Mouse (Mus musculus): Measurements from ENCODE around the gene Kctd20. TPM values are rescaled to one million over a fixed set of nuclear protein-coding genes. Genes with fewer than 3 reads are reported as not detected.

Gene Kctd20
- total RNA-seq, 2 experiments from 2014 or later, result 59.5 to 62.6 TPM

DNA sequence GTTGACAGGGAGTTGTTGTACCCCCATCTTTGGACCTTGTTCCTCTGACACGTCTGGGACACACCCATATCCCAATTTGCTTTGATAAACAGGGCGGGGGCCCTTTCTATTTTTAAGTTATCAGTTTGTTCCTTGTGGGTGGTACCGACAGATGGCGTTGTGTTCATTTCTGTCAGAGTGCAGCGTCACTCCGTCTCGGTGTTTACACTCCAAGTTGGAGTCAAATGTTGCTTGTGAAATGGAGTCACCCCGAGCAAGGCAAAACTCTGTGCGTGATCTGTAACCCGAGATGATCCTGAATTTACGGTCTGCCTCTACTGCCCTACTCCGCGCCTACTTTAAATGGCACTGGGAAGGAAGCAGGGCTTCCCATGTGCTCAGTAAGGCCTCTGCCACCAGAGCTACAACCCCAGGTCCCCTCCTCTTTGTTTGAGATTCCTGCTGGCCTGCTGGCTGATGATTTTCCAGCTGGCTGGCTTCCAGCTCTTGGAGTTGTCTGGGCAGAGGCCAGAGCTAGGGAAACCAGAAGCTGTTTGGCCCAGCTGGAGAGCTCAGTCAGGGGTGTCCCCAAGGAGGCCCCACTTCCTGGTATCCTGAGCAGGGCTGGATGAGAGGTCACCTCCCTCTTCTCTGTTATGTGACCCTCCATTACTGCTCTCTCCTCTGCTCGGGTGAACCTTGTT lies 21.2 kb upstream of the Kctd20 start:
- DNase-seq, result peak; percentile 94 to 98
- intact Hi-C loops (cut with DNase I), result no loop called here

DNA sequence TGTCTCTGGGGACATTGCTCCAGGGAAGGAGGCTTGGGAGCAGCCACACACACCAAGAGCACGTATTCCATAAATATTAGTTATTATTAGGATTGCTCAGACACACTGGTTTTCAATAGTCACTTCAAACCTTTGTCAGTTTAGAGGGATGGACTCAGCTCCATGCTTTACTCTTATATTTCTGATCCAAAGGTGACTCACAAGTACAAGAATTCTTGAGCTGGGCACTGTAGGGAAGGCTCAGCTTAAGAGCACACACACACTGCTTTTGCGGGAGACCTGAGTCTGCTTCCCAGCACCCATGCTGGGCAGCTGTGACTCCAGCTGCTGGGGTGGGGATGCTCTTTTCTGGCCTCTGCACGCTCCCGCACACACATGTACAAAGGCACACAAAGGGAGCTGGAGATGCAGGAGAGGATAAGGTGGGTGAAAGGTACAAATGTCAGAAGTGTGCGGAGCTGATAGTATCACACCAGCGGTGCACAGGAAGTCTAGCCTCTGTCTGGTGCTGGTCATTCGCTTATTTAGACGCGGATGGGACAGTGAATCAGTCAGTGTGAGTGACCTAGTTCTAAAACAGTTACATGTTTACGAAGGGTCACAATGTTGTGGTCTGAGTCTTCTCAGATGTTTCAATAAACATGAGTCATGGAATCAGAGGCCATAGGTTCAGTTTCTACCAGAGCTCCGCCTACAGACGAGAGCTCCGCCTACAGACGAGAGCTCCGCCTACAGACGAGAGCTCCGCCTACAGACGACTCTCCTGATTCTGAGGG lies 20.1 kb upstream of the Kctd20 start:
- DNase-seq, result no peak
- intact Hi-C loops (cut with DNase I), result no loop called here

DNA sequence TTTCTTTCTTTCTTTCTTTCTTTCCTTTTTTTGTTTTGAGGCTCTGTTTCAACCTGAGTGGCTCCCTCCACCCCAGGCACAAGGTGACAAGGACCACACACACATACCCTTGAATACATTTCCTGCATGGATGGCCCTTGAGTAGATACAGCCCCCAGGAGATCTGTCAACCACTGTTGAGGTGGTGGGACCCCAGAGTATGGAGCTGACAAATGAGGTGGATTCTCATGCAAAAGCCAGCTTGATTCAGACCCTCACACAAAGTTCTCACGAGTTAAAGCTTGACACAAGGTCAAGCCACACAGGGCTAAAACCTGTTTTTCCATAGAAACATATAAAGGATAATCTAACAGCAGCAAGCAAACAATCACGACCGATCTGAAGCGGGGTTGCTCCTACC lies 19.5 kb upstream of the Kctd20 start:
- intact Hi-C loops (cut with DNase I), result no loop called here
- no peak for DNase-seq

DNA sequence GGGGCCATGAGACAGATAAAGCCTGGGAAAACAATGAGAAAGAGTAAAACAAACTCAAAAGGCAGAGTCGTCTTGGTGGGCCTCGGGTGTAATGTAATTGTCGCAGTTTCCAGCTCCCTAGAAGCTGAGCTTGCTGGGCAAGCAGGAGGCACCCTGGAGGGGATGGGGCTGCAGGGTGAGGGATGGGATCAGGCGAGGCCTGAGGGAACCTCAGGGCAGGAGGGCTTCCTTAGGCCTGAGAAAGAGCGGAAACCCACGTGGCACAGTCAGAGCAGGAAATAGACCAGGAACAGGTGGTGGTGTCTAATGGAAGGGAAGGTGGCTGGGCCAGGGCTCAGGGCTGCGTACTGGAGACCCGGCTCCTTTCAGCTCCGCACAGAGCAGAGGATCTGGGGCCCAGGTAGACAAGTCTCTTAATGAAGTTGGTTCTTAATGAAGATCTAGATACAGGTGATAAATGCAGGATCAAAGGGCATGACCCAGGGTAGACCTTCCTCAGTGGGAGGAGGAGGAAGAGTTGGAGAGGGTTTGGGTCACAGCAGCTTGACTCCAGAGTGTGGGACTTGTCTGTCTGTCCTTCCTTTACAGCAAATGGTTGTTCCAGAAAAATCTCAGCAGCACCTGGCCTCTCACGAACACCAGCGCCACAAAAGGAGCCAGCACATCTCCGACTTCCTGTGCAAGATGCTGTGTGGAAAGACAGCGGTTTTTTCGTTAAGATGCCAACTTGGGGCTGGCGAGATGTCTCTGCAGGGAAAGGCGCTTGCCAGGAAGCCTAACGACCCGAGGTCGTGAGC lies 17.4 kb upstream of the Kctd20 start:
- no peak for DNase-seq
- intact Hi-C loops (cut with DNase I), result no loop called here

DNA sequence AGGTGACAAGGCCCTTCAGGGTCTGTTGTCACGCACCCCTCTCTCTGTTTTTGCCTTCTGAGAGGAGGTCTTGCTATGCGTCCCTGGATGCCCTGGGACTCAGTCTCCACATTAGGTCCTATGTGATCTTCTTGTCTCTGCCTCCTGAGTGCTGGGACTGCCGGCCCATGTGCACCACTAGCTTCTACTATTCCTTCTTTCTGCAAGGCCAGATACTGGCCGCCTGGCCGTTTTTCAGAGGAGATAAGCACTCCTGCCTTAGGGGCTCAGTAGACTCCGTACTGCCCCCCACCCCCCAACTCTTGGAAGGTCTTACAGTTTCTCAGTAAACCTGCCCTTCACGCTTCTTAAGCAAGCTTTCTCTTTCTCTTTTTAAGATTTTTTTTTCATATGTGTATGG lies 15.6 kb upstream of the Kctd20 start:
- intact Hi-C loops (cut with DNase I), result no loop called here
- no peak for DNase-seq

DNA sequence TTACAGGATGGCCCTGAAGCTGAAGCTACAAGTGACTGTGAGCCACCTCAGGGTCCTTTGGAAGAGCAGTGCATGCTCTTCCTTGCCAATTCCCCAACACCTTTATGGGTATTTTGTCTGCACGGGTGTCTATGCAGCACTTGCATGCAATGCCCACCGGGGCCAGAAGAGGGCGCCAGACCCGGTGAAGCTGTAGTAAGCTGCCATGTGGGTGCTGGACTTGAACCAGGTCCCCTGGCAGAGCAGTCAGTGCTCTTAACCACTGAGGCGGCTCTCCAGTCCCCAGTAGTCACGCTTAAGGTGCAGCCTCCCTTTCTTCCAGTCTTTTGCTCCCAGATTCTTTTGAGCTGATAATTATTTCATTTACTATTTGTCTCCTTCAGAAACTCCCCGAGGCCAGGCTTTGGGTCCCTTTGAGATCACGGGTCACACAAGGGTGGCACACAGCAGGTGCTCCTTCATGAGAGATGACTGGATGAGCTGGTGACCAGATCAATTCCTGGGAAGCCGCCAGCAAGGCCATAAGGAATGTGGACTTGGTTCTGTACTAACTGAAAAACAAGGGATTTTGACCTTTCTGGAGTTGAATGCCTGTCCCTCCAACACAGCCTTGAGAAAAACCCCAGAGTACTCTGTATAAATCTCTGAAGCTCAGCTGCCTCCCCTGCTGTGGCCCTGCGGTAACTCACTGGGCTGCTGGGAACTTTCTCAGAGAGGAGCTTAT lies 15.0 kb upstream of the Kctd20 start:
- intact Hi-C loops (cut with DNase I), result no loop called here
- peak; percentile 36 to 62 for DNase-seq

DNA sequence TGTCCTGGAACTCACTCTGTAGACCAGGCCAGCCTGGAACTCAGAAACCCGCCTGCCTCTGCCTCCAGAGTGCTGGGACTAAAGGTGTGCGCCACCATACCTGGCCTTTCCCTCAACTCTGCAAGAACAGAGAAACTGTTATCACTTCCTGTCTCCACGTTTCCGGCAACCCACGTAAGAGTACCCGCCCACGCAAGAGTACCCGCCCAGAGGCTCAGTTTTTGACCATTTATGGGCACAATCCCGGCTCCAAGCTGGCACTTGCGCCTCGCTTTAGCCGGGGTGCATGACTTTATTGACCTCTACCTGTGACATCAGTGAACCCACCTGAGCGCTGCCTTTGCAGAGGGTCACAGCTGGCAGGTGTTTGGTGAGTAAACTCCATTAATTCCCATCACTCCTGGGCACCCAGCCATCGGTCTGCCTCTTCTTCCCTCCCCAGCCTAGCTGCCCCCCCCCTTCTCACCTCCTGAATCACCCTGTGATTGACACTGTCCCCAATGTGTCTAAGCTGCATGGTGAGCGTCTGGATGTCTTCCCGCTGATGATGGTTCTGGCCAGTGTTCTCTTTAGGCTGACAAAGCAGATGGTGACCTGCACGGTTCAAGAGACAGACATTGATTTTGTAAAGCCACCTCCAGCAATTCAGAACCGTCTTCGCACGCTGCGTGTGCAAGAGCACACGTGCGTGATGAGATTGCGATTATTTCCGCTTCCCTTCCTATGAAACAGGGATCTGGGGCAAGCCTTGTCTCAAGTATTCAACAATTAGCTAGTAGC lies 10.8 kb upstream of the Kctd20 start:
- no peak for DNase-seq
- intact Hi-C loops (cut with DNase I), result no loop called here

DNA sequence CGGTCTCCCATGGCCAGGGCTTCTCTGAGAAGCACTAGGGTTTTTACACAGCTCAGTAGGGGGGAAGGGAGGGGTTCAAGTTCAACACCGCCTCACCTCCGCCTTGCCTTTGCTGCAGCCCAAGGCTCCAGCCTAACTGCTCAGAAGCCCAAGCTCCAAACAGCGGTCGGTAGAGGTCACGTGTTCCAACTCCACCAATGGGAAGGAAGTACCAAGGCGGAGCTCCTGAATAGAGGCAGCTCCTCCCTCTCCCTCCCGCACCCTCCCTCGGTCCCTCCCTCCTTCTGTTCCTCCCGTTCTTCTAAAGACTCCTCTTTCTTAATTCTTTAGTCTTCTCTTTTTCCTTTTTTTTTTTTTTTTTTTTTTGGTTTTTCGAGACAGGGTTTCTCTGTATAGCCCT lies 9.6 kb upstream of the Kctd20 start:
- intact Hi-C loops (cut with DNase I), result no loop called here
- DNase-seq, result no peak

DNA sequence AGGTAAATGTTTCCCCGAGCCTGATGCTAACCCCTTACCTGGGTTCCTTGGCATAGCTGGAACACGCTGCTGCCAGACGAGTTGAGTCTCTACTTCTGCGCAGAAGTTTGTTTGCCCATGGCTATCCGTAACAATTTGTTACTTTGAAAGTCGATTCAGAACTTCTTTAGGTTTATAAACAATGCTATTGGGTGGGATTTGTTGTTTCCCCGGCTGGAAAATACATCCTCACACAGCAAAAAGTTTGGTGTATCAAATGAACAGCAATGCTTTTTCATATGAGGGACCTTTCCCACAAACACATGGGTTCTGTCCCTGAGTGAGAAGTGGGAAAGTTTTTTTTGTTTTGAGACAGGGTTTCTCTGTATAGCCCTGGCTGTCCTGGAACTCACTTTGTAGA lies 8.0 kb upstream of the Kctd20 start, which contains the start of gene Pxt1:
Pxt1 (minus strand) TSS at position 101 of the 400 bp plus-strand sequence.
- intact Hi-C loops (cut with DNase I), result no loop called here

DNA sequence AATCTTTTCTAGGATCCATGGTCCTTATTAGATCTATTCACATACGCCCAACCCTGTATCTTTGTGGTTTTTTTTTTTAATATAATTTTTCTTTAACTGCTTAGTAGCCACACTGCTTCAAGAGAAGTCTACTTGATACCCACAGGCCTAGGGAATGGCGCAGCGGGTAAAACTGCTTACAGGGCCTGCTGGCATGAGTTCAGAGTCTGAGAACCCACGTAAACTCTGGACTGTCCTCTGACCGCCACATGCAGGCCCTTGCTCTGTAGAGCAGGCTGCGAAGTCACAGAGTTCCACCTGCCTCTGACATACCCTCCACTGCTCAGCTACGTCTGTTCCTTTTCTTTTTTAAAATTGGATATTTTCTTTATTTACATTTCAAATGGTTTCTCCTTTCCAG lies 7.3 kb upstream of the Kctd20 start:
- intact Hi-C loops (cut with DNase I), result no loop called here

More for the DNA sequence above, 8.0 kb upstream of the Kctd20 start, which contains the start of gene Pxt1:
- no peak for DNase-seq

DNA sequence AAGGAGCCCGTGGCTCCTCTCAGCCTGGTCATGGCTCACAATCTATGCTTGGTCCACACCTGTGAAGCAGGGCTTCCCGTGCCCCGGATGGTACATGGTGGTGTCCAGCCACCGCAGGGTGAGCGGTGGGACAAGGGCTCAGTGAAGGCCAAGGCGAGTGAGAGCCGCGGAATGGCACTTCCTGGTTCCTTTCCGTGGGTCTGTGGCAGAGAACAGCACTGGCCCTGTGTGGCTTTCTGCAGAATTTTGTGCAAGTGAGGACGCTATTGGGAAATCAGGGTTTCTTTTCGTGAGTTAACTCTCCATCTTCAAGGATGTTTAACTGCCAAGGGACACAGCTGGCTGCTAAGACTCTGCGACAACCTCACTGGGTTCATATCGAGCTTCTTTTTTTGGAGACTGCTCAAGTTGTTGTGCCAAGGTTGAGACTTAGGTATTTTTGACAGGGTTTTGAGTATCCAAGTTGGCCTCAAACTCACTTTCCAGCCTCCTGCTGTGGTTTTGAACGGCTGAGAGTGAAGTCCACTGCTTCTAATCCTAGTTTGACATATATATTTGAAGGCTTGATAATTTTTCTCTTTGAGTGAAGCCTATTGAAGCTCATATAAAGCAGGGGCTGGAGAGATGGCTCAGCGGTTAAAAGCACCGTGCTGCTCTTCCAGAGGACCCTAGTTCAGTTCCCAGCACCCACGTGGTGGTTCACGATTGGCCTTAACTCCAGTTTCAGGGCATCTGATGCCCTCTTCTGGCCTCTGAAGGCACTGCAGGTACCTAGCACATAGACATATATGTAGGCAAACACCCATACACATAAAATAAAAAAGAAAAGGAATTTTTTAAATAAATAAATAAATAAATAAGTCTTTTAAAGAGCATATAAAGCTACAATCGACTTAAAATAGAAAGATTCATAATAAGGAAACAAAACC lies 4.5 kb upstream of the Kctd20 start:
- no peak for DNase-seq
- intact Hi-C loops (cut with DNase I), result no loop called here

More for the DNA sequence above, 7.3 kb upstream of the Kctd20 start:
- DNase-seq, result no peak

DNA sequence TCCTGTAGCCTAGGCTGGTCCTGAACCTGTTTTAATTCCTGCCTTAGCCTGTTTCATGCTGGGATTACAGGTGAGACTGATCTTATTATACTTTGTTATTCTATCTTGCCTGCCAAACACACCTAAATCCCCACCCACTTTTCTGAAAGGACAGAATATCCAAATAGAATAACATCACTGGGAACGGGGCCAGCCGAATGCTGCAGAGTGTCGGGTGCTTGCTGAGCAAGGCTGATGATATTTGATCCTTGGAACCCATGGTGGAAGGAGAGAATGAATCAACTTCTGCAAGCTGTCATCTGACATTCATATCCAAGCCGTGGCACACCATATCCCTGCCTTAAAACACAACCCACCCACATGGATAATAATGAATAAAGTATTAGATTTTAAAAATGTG lies 3.1 kb upstream of the Kctd20 start:
- no peak for DNase-seq
- intact Hi-C loops (cut with DNase I), result no loop called here

DNA sequence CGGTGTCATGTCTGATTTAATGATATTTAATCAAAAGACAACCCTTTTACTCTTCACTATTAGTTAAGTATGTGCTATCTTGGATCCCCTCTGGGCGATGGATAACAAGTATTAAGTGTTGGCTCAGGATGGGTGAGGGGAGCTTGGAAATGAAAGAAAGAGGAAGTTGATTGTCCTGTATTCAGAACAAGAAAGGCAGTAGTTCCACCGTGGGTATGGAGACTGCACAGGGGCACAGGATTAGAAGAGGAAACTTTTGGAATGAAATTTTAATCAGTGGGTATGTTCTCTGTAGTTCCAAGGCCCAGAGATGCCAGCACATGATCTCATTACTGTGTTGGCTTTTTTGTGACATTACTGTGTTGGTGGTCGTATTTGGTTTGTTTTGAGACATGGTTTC lies 999 bp upstream of the Kctd20 start:
- DNase-seq, result no peak
- intact Hi-C loops (cut with DNase I), result loop anchor here (5.0 kb wide), 1 partner anchor 57 kb away; the partner anchor contains the start of gene Stk38

DNA sequence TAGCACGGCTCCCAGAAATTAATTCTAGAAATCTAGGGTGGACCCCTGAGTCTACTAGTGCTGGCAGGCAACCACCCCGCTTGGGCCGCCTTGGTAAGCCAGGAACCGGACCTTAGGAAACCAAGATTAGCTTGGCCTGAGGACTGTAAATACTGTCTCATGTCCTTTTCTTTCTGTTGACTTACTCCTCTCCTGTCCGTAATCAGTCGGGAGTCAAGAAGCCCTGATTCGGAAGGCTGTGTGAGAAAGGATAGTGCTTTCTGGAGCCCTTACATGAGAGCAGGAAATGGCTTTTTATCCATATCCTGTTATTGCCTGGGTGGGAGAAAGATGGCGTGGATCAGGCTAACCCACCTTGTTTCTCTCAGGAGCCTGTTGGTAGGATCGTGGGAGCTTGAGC lies 1.5 kb downstream of the Kctd20 start:
- intact Hi-C loops (cut with DNase I), result loop anchor here (5.0 kb wide), 1 partner anchor 54 kb away; the partner anchor contains the start of gene Stk38
- peak; percentile 19 to 37 for DNase-seq

DNA sequence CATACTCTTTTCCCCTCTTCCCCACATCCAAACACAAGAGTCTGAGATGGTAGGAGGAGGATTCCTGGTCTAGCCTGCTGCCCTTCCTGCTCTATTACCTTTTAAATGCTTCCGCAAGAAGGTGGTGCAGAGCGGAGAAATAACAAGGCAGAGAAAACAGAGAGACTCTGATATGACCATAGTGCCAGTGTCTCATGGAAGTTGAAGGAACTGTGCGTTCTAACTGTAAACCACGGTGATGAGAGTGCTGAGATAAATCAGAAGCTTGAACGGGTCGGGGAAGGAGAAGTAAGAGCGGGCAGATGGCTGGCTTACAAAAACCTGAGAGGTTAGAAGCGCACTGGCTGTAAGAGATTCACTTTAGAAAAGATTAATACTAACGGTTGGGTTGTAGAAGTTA lies 2.7 kb downstream of the Kctd20 start:
- DNase-seq, result no peak
- intact Hi-C loops (cut with DNase I), result loop anchor here (5.0 kb wide), 1 partner anchor 53 kb away; the partner anchor contains the start of gene Stk38

DNA sequence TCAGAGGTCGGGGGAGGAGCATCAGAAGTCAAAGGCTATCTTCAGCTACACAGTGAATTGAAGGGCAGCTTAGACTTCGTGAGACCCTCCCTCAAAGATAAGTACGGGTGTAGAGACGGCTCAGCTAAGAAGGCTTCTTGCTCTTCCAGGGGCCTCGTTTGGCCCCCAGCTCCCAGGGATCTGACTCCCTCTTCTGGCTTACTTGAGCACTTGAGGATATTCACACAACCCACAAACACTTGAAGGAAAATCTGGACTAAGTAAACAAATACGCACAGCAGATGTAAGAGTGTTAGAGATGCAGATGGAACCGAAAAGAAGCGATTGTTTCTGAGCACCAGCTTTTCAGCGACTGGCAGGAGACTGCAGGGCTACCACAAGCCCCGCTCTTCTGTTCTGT lies 8.8 kb downstream of the Kctd20 start:
- intact Hi-C loops (cut with DNase I), result no loop called here
- no peak for DNase-seq

DNA sequence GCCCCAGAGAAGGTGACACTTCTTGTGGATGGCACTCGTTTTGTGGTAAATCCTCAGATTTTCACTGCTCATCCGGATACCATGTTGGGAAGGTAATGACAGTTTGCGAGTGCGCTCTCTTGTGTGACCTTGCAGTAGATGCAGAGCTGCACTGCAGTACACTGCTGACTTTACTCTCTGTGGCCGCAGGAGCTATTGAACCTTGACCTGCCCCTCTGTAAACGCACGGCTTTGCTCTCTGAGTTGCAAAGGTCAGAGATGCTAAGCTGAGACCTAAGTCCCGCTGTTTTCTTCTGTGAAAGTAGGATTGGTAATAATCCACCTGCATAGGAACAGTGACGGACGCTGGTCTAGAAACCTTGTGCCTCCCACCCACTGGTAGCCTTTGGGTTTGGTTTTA lies 9.8 kb downstream of the Kctd20 start:
- DNase-seq, result no peak
- intact Hi-C loops (cut with DNase I), result no loop called here

DNA sequence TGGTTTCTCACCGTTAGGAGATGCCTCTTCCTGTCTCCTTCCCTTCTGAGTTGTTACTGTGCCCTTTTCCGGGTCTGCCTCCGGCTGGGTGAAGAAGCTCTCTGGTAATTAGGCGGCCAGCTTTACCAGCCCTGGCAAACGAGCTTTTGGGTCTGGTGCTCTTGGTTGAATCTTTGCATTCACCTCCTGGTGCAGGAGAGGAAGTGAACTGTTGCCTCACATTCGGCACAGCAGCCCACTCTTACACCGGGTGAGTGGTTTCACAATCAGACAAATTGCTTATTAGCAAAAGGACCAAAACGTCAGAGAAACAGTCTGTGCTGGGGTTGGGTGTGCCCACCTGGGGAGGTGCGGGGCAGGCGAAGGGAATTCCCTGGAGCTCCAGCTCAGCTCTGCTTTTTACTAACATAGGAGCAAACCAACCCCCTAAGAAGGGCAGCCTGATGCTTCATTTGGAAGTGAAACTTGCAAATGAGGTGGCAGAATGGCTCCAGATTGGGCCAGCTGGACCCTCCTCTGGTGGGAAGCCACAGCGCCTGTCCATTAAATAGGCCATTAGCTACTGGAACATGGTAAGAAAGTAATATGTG lies 15.4 kb downstream of the Kctd20 start:
- intact Hi-C loops (cut with DNase I), result no loop called here
- no peak for DNase-seq

All from heart, postnatal 14 days (tissue).